Mouse (Mus musculus) myocyte (in vitro differentiated cells): ENCODE measurements at regions not wholly inside any gene's neighbourhood (a gene's known extent, or its start where the extent isn't known, plus 50 kb on each side); places are given as distances from the start of the nearest gene placed in this dataset.

Experiments
- H3K27me3 ChIP-seq: one replicate; pipeline ENCODE4 v1.6.1; 2011; ENCODE audit not compliant: control insufficient read depth, insufficient read depth, insufficient read length
- H3K36me3 ChIP-seq: one replicate; pipeline ENCODE4 v1.6.1; 2011; ENCODE audit not compliant: control insufficient read depth, insufficient read depth
- H3K4me2 ChIP-seq: one replicate; pipeline ENCODE4 v1.6.1; 2011; ENCODE audit warnings: low read depth, control low read depth
- H3K4me3 ChIP-seq: one replicate; pipeline ENCODE4 v1.5.1; 2011; ENCODE audit warnings: mild to moderate bottlenecking, control low read depth, moderate library complexity
- H3K79me2 ChIP-seq: one replicate; pipeline ENCODE4 v1.6.1; 2011; ENCODE audit not compliant: control insufficient read depth, insufficient read depth
- H3ac ChIP-seq: one replicate; pipeline ENCODE4 v1.6.1; 2011; ENCODE audit not compliant: control insufficient read depth, insufficient read length
- CEBPB ChIP-seq: IDR thresholded peaks from 2 replicates; pipeline ENCODE4 v1.6.1; 2011; ENCODE audit warnings: mild to moderate bottlenecking, moderate library complexity; ENCODE audit not compliant: poor library complexity, insufficient read depth, severe bottlenecking
- E2F4 ChIP-seq: IDR thresholded peaks from one replicate; pipeline ENCODE4 v1.6.1; 2011; ENCODE audit warnings: mild to moderate bottlenecking, control low read depth, moderate library complexity; ENCODE audit not compliant: insufficient read depth
- MAX ChIP-seq: IDR thresholded peaks from one replicate; pipeline ENCODE4 v1.6.1; 2011; ENCODE audit warnings: low read depth, mild to moderate bottlenecking, control low read depth
- MYOD1 ChIP-seq, 3 experiments: IDR thresholded peaks; one replicate each; pipeline ENCODE4 v1.6.1; 2011; ENCODE audit warnings: control low read depth in 2 of 3, low read depth in 2 of 3, mild to moderate bottlenecking in 2 of 3, moderate library complexity in 1 of 3; ENCODE audit not compliant: insufficient read length in 2 of 3, control insufficient read depth in 1 of 3
- MYOG ChIP-seq, 3 experiments: IDR thresholded peaks; one replicate each; pipeline ENCODE4 v1.6.1; 2011; ENCODE audit warnings: control low read depth in 2 of 3, low read depth in 2 of 3, mild to moderate bottlenecking in 2 of 3; ENCODE audit not compliant: insufficient read length in 2 of 3, control insufficient read depth in 1 of 3, insufficient read depth in 1 of 3
- POLR2A ChIP-seq: IDR thresholded peaks from one replicate; pipeline ENCODE4 v1.6.1; 2011; ENCODE audit warnings: low read depth, mild to moderate bottlenecking, control low read depth, moderate library complexity; ENCODE audit not compliant: insufficient read length
- POLR2AphosphoS2 ChIP-seq: IDR thresholded peaks from one replicate; pipeline ENCODE4 v1.6.1; 2011; ENCODE audit warnings: low read depth, control low read depth; ENCODE audit not compliant: insufficient read length
- REST ChIP-seq: IDR thresholded peaks from one replicate; pipeline ENCODE4 v1.6.1; 2011; ENCODE audit warnings: mild to moderate bottlenecking, control low read depth, moderate library complexity; ENCODE audit not compliant: insufficient read depth, insufficient read length
- SRF ChIP-seq: IDR thresholded peaks from one replicate; pipeline ENCODE4 v1.6.1; 2011; ENCODE audit warnings: low read depth; ENCODE audit not compliant: control insufficient read depth, insufficient read length
- TCF12 ChIP-seq: IDR thresholded peaks from one replicate; pipeline ENCODE4 v1.6.1; 2011; ENCODE audit warnings: mild to moderate bottlenecking, control low read depth; ENCODE audit not compliant: poor library complexity, insufficient read depth, severe bottlenecking
- TCF3 ChIP-seq: IDR thresholded peaks from one replicate; pipeline ENCODE4 v1.6.1; 2011; ENCODE audit warnings: low read depth, control low read depth; ENCODE audit not compliant: insufficient read length
- USF1 ChIP-seq: IDR thresholded peaks from one replicate; pipeline ENCODE4 v1.6.1; 2011; ENCODE audit warnings: low read depth, mild to moderate bottlenecking, control low read depth, moderate library complexity

GRCm38 (mm10) chr5:64505227-64505834 is 297.9 kb upstream of the Klf3 start:
- TF ChIP-seq POLR2A = peak; percentile 63
- peak in 1 of 3 experiments; percentile 63 for TF ChIP-seq MYOG (IDR thresholded peaks at IDR 0.05; ENCODE audit: control insufficient read depth in 1 of 3, insufficient read depth in 1 of 3, insufficient read length in 2 of 3, low read depth in 2 of 3)
- no peak for TF ChIP-seq TCF12
- TF ChIP-seq USF1 = peak; percentile 2
- TF ChIP-seq MAX = no peak
- no peak for TF ChIP-seq CEBPB
- TF ChIP-seq MYOD1 (IDR thresholded peaks at IDR 0.05; ENCODE audit: control insufficient read depth in 1 of 3, insufficient read length in 2 of 3, low read depth in 2 of 3) = peak in 1 of 3 experiments; percentile 60
- TF ChIP-seq REST = no peak
- TF ChIP-seq E2F4 = no peak
- TF ChIP-seq POLR2AphosphoS2 = peak; percentile 36
- TF ChIP-seq SRF = no peak
- TF ChIP-seq TCF3 = no peak
- peak overlapping the region; percentile 15 for H3K4me3 ChIP-seq
- no peak overlapping the region for H3ac ChIP-seq
- H3K36me3 ChIP-seq = no peaks in the 10 kb centered on the region
- no peaks in the 10 kb centered on the region for H3K27me3 ChIP-seq
- H3K4me2 ChIP-seq = peak overlapping the region; percentile 91
- no peaks in the 10 kb centered on the region for H3K79me2 ChIP-seq

GRCm38 (mm10) chr5:64505835-64506600 is 297.2 kb upstream of the Klf3 start:
- Histone ChIP-seq H3K79me2 (no peaks in the 10 kb centered on the region), H3K4me3 (peak overlapping the region; percentile 15), H3ac (no peak overlapping the region), H3K36me3 (no peaks in the 10 kb centered on the region), H3K27me3 (no peaks in the 10 kb centered on the region), H3K4me2 (peak overlapping the region; percentile 91)
- no peak for TF ChIP-seq MAX
- TF ChIP-seq E2F4 = no peak
- TF ChIP-seq POLR2A = no peak

- TF ChIP-seq TCF3 = no peak
- TF ChIP-seq CEBPB = no peak
- TF ChIP-seq POLR2A = no peak
- no peak for TF ChIP-seq POLR2AphosphoS2
- peak; percentile 69 to 93 (median 80) for TF ChIP-seq MYOD1 (IDR thresholded peaks at IDR 0.05; ENCODE audit: control insufficient read depth in 1 of 3, insufficient read length in 2 of 3, low read depth in 2 of 3)
- no peak for TF ChIP-seq E2F4
- TF ChIP-seq USF1 = no peak
- TF ChIP-seq MYOG (IDR thresholded peaks at IDR 0.05; ENCODE audit: control insufficient read depth in 1 of 3, insufficient read depth in 1 of 3, insufficient read length in 2 of 3, low read depth in 2 of 3) = peak; percentile 70 to 92 (median 76)
- no peak for TF ChIP-seq SRF
- TF ChIP-seq TCF12 = peak; percentile 84
- TF ChIP-seq REST = no peak
- Histone ChIP-seq H3ac (no peak overlapping the region), H3K4me2 (peak overlapping the region; percentile 47), H3K79me2 (no peaks in the 10 kb centered on the region), H3K4me3 (no peak overlapping the region), H3K27me3 (no peaks in the 10 kb centered on the region), H3K36me3 (no peaks in the 10 kb centered on the region)
Observed at GRCm38 (mm10) chr5:64508565-64508964, 294.6 kb upstream of the Klf3 start.

- Histone ChIP-seq H3ac (no peak overlapping the region), H3K27me3 (no peaks in the 10 kb centered on the region), H3K4me3 (no peak overlapping the region), H3K79me2 (no peaks in the 10 kb centered on the region), H3K4me2 (no peak overlapping the region), H3K36me3 (no peaks in the 10 kb centered on the region)
- TF ChIP-seq POLR2AphosphoS2 (no peak), POLR2A (no peak), MYOD1 (IDR thresholded peaks at IDR 0.05; ENCODE audit: control insufficient read depth in 1 of 3, insufficient read length in 2 of 3, low read depth in 2 of 3) (no peak), REST (no peak), CEBPB (no peak), USF1 (no peak), TCF12 (no peak), MYOG (IDR thresholded peaks at IDR 0.05; ENCODE audit: control insufficient read depth in 1 of 3, insufficient read depth in 1 of 3, insufficient read length in 2 of 3, low read depth in 2 of 3) (no peak), E2F4 (no peak), SRF (no peak), MAX (no peak), TCF3 (no peak)
Observed at GRCm38 (mm10) chr5:64513155-64513945, 289.8 kb upstream of the Klf3 start.
